Mouse (Mus musculus) spleen, postnatal 0 days (tissue): ENCODE results near the gene Magea1. TPM values are rescaled to one million over a fixed set of nuclear protein-coding genes. Genes with fewer than 3 reads are reported as not detected.

Experiments used
- polyA plus RNA-seq: library from polyadenylated mRNA; unstranded; fragments of >200 nt; fragmentation: Nextera tagmentation; extraction: Ambion mirVana; gene quantifications from 2 replicates; pipeline ENCODE4 v1.2.1, GENCODE M21; 2015

The Magea1 gene
- not detected in 2 replicates for polyA plus RNA-seq

GRCm38 (mm10) chrX:155089693-155090092 lies at the start of gene Magea1:
Gene Magea1 (minus strand): TSS chrX:155089793.

GRCm38 (mm10) chrX:155128312-155128711 lies 38.7 kb upstream of the Magea1 start, which contains the start of gene Cldn34b2:
Gene Cldn34b2 (minus strand): TSS chrX:155128412.

GRCm38 (mm10) chrX:155093566-155093965 lies 4.0 kb upstream of the Magea1 start, which contains the start of gene Magea2:
Gene Magea2 (minus strand): TSS chrX:155093666.

GRCm38 (mm10) chrX:155063045-155063444 lies 26.5 kb downstream of the Magea1 start, which contains the start of gene Magea5:
Gene Magea5 (minus strand): TSS chrX:155063145.

Other genes with a start within 250 kb of the Magea1 start
- gene Cldn34b1, start 199.5 kb downstream of the Magea1 start, polyA plus RNA-seq: not detected in 2 replicates
- not detected in 2 replicates for gene Magea6, start 153.8 kb downstream of the Magea1 start, polyA plus RNA-seq
- gene Magea3, start 140.3 kb downstream of the Magea1 start, polyA plus RNA-seq: not detected in 2 replicates
- gene Magea8, start 93.9 kb downstream of the Magea1 start, polyA plus RNA-seq: not detected in 2 replicates
- gene Magea5, start 26.6 kb downstream of the Magea1 start, polyA plus RNA-seq: not detected in 2 replicates
- not detected in 2 replicates for gene Magea2, start 3.9 kb upstream of the Magea1 start, polyA plus RNA-seq
- not detected in 2 replicates for gene Cldn34b2, start 38.6 kb upstream of the Magea1 start, polyA plus RNA-seq
- gene Sat1, start 126.7 kb upstream of the Magea1 start, polyA plus RNA-seq: 209 and 264 TPM in 2 replicates
- 23.4 and 24.2 TPM in 2 replicates for gene Acot9, start 172.7 kb upstream of the Magea1 start, polyA plus RNA-seq